Mouse (Mus musculus): ENCODE data around the gene Tmem14c. TPM values are rescaled to one million over a fixed set of nuclear protein-coding genes. Genes with fewer than 3 reads are reported as not detected.
"Not testable (repeated sequence)": the region's sequence is repeated elsewhere in the genome, so short reads cannot be mapped to it uniquely, and the experiment has no call there.

Gene Tmem14c
- polyA plus RNA-seq, 1 experiment from 2014 or later: 225 TPM

DNA sequence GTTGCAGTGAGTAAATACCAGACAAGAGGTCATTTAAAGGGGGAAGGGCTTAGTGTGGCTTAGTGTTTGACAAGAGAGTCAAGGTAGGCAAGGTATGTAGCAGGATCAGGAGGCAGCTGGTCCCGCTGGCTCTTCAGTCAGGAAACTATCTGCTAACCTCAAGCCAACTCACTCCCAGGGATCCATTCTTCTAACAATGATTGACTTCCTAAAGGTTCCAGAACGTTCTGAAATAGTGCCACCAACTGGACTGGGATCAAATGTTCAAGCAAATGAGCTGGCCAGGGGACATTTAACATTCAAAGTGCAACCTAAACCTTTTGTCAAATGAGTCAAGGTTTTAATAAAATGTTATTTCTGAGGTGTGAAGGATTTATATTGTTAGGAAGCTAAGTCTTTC, 36.8 kb upstream of the Tmem14c start:
- no peak overlapping the region for H3K27ac ChIP-seq (ENCODE audit: low read depth, low read length)
- H3K27me3 ChIP-seq (ENCODE audit: control insufficient read depth, insufficient read depth, low read length): no peaks in the 10 kb centered on the region
- H3K4me2 ChIP-seq (replicated peaks; ENCODE audit: low read depth, low read length): no peak overlapping the region
- ATAC-seq (ENCODE audit: low FRiP score, low TSS enrichment): no peak
- H3K9ac ChIP-seq (ENCODE audit: low read depth, low read length): no peak overlapping the region
- no peaks in the 10 kb centered on the region for H3K9me3 ChIP-seq (ENCODE audit: control insufficient read depth, low read length)
- H3K36me3 ChIP-seq (ENCODE audit: control insufficient read depth, insufficient read depth, low read length): no peaks in the 10 kb centered on the region
- 60% methylated on average over 2 of the region's 2 CpGs for whole genome bisulfite sequencing
- H3K4me1 ChIP-seq (ENCODE audit: control insufficient read depth, insufficient read depth, low read length): no peaks in the 10 kb centered on the region
- H3K4me3 ChIP-seq (ENCODE audit: low read length): no peak overlapping the region

DNA sequence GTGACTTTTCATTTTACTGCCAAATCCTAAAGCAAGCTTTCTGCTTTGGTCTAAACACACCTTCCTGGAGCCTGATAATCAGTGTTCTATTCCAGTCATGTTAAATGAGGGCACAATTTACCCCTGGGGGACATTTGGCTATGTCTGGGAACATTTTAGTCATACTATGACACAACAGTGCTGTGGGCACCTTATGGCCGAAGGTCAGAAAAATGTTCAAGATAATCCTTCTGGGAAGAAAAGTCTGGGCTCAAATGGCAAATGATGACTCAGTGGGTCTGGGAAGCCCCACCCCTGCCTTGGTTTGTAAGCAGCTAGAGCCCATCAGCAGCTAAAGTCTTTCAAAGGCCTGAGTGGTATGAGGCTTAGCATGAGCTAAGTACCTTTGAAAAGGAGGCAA, 33.3 kb upstream of the Tmem14c start:
- no peaks in the 10 kb centered on the region for H3K27me3 ChIP-seq (ENCODE audit: control insufficient read depth, insufficient read depth, low read length)
- no peak overlapping the region for H3K4me3 ChIP-seq (ENCODE audit: low read length)
- no peak overlapping the region for H3K4me2 ChIP-seq (replicated peaks; ENCODE audit: low read depth, low read length)
- H3K4me1 ChIP-seq (ENCODE audit: control insufficient read depth, insufficient read depth, low read length): no peaks in the 10 kb centered on the region
- 88% methylated on average over 1 of the region's 1 CpGs for WGBS
- H3K27ac ChIP-seq (ENCODE audit: low read depth, low read length): no peak overlapping the region
- no peak overlapping the region for H3K9ac ChIP-seq (ENCODE audit: low read depth, low read length)
- no peaks in the 10 kb centered on the region for H3K36me3 ChIP-seq (ENCODE audit: control insufficient read depth, insufficient read depth, low read length)
- ATAC-seq (ENCODE audit: low FRiP score, low TSS enrichment): no peak
- H3K9me3 ChIP-seq (ENCODE audit: control insufficient read depth, low read length): no peaks in the 10 kb centered on the region

DNA sequence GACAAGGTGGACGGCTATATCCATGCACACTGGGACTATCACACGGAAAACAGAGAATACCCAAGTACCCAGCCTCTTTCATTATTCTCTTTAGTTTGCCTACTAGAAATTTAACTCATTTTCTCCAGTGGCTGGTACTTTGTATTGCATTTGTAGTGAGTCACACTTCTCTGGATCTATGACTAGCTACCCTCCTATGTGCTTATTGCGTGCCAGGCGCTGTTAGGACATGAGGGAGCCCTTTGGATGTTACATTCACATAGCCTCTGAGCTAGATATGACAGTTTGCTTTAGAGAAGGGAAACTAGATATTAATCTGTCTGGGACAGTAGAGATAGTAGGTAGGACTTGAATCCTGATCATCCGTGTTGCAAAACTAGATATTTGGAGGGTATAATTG, 30.0 kb upstream of the Tmem14c start:
- 94% methylated on average over 5 of the region's 5 CpGs for WGBS
- ATAC-seq (ENCODE audit: low FRiP score, low TSS enrichment): no peak
- Histone ChIP-seq H3K9ac (ENCODE audit: low read depth, low read length) (no peak overlapping the region), H3K27ac (ENCODE audit: low read depth, low read length) (no peak overlapping the region), H3K4me3 (ENCODE audit: low read length) (no peak overlapping the region), H3K4me1 (ENCODE audit: control insufficient read depth, insufficient read depth, low read length) (no peaks in the 10 kb centered on the region), H3K9me3 (ENCODE audit: control insufficient read depth, low read length) (no peaks in the 10 kb centered on the region), H3K4me2 (replicated peaks; ENCODE audit: low read depth, low read length) (no peak overlapping the region), H3K36me3 (ENCODE audit: control insufficient read depth, insufficient read depth, low read length) (no peaks in the 10 kb centered on the region), H3K27me3 (ENCODE audit: control insufficient read depth, insufficient read depth, low read length) (no peaks in the 10 kb centered on the region)

DNA sequence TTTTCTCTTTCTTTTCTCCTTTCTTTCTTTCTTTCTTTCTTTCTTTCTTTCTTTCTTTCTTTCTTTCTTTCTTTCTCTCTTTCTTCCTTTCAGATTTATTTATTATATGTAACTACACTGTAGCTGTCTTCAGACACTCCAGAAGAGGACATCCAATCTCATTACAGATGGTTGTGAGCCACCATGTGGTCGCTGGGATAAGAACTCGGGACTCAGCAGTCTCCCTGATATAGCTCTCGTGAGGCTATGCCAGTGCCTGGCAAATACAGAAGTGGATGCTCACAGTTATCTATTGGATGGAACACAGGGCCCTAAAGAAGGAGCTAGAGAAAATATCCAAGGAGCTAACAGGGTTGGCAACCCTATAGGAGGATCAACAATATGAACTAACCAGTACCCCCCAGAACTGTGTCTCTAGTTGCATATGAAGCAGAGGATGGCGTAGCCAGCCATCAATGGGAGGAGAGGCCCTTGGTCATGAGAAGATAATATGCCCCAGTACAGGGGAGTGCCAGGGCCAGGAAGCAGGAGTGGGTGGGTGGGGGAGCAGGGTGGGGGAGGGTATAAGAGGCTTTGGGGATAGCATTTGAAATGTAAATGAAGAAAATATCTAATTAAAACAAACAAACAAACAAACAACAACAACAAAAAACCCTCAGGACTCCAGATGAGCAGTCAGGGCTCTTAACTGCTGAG, 28.3 kb upstream of the Tmem14c start:
- not testable (repeated sequence) for ATAC-seq (ENCODE audit: low FRiP score, low TSS enrichment); H3K4me3 ChIP-seq (ENCODE audit: low read length); H3K4me1 ChIP-seq (ENCODE audit: control insufficient read depth, insufficient read depth, low read length); H3K36me3 ChIP-seq (ENCODE audit: control insufficient read depth, insufficient read depth, low read length); H3K9ac ChIP-seq (ENCODE audit: low read depth, low read length); H3K27me3 ChIP-seq (ENCODE audit: control insufficient read depth, insufficient read depth, low read length); H3K4me2 ChIP-seq (replicated peaks; ENCODE audit: low read depth, low read length); H3K9me3 ChIP-seq (ENCODE audit: control insufficient read depth, low read length); H3K27ac ChIP-seq (ENCODE audit: low read depth, low read length)
- 73% methylated on average over 4 of the region's 4 CpGs for WGBS

DNA sequence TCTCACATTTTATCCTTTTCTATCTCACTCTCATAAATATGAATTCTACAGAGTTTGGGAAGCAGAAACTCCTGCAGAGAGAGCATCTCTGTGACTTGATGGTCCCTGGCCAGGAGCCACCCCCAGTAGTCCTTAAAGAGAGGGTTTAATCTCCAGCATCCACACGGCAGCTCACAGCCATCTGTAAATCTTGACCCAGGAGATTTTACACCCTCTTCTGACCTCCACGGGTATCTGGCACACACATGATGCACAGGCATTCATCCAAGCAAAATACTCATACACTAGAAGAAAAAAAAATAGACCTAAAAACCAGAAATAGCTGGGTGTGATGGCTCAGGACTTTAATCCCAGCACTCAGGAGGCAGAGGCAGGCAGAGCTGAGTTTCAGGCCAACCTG, 27.7 kb upstream of the Tmem14c start:
- H3K4me1 ChIP-seq (ENCODE audit: control insufficient read depth, insufficient read depth, low read length): no peaks in the 10 kb centered on the region
- H3K27me3 ChIP-seq (ENCODE audit: control insufficient read depth, insufficient read depth, low read length): no peaks in the 10 kb centered on the region
- no peak overlapping the region for H3K27ac ChIP-seq (ENCODE audit: low read depth, low read length)
- H3K4me2 ChIP-seq (replicated peaks; ENCODE audit: low read depth, low read length): no peak overlapping the region
- WGBS: 50% methylated on average over 2 of the region's 2 CpGs
- H3K9ac ChIP-seq (ENCODE audit: low read depth, low read length): no peak overlapping the region
- H3K36me3 ChIP-seq (ENCODE audit: control insufficient read depth, insufficient read depth, low read length): no peaks in the 10 kb centered on the region
- no peak for ATAC-seq (ENCODE audit: low FRiP score, low TSS enrichment)
- H3K4me3 ChIP-seq (ENCODE audit: low read length): no peak overlapping the region
- H3K9me3 ChIP-seq (ENCODE audit: control insufficient read depth, low read length): no peaks in the 10 kb centered on the region

DNA sequence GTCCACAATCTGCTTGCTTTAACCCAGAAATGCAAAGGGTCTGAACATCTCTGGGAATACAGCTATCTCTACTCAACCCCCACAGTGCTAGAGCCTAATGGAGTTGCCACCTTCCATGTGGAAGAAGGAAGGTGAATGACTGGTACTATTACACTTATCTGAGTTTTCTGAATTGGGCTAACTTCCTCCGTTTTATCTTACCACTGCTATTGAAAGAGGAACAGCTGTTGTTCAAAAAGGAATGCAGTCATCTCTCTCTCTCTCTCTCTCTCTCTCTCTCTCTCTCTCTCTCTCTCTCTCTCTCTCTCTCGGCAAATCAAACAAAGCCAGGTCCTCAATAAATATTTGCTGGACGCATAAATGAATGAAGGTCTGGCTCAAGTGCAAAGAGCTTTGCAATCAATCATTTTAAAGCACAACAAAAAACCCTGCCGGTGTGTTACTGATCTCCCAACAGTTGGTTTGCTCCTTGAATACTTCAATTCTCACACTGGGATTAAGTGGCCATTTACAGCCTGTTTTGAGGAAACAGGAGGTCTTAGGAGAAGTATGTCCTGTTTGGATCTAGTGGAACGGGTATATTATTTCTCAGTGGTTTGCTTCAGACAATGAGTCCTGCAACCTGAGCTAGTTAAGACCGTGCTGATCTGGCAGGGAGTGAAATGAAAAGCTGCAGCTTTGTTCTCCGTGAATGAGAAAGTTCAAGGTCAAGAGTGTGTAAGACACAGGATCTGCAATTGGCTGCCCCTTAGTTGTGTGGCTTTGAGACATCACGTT, 21.4 kb upstream of the Tmem14c start:
- no peaks in the 10 kb centered on the region for H3K27me3 ChIP-seq (ENCODE audit: control insufficient read depth, insufficient read depth, low read length)
- peak overlapping the region; percentile 74 for H3K27ac ChIP-seq (ENCODE audit: low read depth, low read length)
- peaks cover under 1% of the 10 kb centered on the region; the same call in 1 of the 2 replicates for H3K4me1 ChIP-seq (ENCODE audit: control insufficient read depth, insufficient read depth, low read length)
- no peak overlapping the region; the same call in 1 of the 2 replicates for H3K4me2 ChIP-seq (replicated peaks; ENCODE audit: low read depth, low read length)
- H3K36me3 ChIP-seq (ENCODE audit: control insufficient read depth, insufficient read depth, low read length): no peaks in the 10 kb centered on the region
- no peaks in the 10 kb centered on the region for H3K9me3 ChIP-seq (ENCODE audit: control insufficient read depth, low read length)
- H3K9ac ChIP-seq (ENCODE audit: low read depth, low read length): no peak overlapping the region
- H3K4me3 ChIP-seq (ENCODE audit: low read length): no peak overlapping the region
- ATAC-seq (ENCODE audit: low FRiP score, low TSS enrichment): peak; percentile 83; the same call in 1 of the 2 replicates
- WGBS: 14% methylated on average over 8 of the region's 8 CpGs

DNA sequence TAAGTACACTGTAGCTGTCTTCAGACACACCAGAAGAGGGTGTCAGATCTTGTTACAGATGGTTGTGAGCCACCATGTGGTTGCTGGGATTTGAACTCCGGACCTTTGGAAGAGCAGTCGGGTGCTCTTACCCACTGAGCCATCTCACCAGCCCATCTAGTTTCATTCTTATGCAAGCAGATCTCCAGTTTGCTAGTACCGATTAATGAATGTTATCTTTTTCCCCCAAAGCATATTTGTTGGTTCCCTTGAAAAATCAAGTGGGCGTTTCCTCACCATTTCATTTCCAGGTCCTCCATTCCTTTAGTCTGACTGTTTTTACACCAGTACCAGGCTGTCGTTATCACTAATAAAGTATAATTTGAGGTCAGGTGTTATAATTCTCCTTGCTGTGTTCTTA, 17.6 kb upstream of the Tmem14c start:
- 94% methylated on average over 5 of the region's 5 CpGs for WGBS

DNA sequence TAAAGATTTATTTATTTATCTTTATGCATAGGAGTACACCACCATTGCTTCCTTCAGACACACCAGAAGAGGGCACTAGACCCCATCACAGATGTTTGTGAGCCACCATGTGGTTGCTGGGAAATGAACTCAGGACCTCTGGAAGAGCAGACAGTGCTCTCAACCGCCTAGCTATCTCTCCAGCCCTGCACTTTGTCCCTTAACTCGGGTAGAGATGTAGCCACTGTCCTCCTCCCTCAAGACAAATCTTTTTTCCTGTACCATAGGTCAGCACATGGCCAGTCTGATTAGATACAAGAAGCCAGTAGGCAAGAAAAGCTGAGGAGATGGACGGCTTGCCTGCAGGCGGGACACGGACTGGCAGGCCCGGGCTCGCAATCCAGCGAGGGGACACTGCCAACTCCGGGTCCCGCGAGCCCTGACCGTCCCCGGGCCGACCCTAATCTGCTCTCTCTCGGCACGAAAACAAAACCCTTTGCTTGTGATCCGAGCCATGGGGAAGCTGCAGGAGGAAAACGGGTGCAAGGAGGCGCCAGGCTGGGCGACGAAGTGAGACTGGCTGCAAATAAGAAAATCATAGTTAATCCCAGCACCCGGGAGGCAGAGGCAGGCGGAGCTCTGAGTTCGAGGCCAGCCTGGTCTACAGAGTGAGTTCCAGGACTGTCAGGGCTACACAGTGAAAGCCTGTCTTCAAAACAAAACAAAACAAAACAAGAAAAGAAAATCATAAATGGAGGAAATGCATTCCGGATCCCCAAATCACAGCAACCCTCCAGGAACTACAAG, 15.8 kb upstream of the Tmem14c start:
- peaks cover 11% of the 10 kb centered on the region for H3K36me3 ChIP-seq (ENCODE audit: control insufficient read depth, insufficient read depth, low read length)
- no peaks in the 10 kb centered on the region for H3K27me3 ChIP-seq (ENCODE audit: control insufficient read depth, insufficient read depth, low read length)
- peak overlapping the region; percentile 80 for H3K4me3 ChIP-seq (ENCODE audit: low read length)
- peak overlapping the region; percentile 98 for H3K27ac ChIP-seq (ENCODE audit: low read depth, low read length)
- peak overlapping the region; percentile 92 for H3K9ac ChIP-seq (ENCODE audit: low read depth, low read length)
- peak; percentile 68 for ATAC-seq (ENCODE audit: low FRiP score, low TSS enrichment)
- H3K4me1 ChIP-seq (ENCODE audit: control insufficient read depth, insufficient read depth, low read length): peaks cover 8% of the 10 kb centered on the region
- WGBS: 1% methylated on average over 25 of the region's 25 CpGs
- peak overlapping the region; percentile 82 for H3K4me2 ChIP-seq (replicated peaks; ENCODE audit: low read depth, low read length)
- H3K9me3 ChIP-seq (ENCODE audit: control insufficient read depth, low read length): no peaks in the 10 kb centered on the region

More for the DNA sequence above, 17.6 kb upstream of the Tmem14c start:
- H3K36me3 ChIP-seq (ENCODE audit: control insufficient read depth, insufficient read depth, low read length); H3K27me3 ChIP-seq (ENCODE audit: control insufficient read depth, insufficient read depth, low read length); H3K27ac ChIP-seq (ENCODE audit: low read depth, low read length); H3K4me3 ChIP-seq (ENCODE audit: low read length); H3K9ac ChIP-seq (ENCODE audit: low read depth, low read length); H3K9me3 ChIP-seq (ENCODE audit: control insufficient read depth, low read length); ATAC-seq (ENCODE audit: low FRiP score, low TSS enrichment); H3K4me1 ChIP-seq (ENCODE audit: control insufficient read depth, insufficient read depth, low read length); H3K4me2 ChIP-seq (replicated peaks; ENCODE audit: low read depth, low read length): not testable (repeated sequence)

All from kidney, embryonic 14.5 days (tissue).